Mouse (Mus musculus) midbrain, embryonic 13.5 days (tissue): ENCODE data around the gene Apba2. TPM values are rescaled to one million over a fixed set of nuclear protein-coding genes. Genes with fewer than 3 reads are reported as not detected.

Experiments
- ATAC-seq: fragments of 200-750 bp; cut with Nextera tagmentation; 2 replicates; pipeline ENCODE4 v1.8.0; 2017; ENCODE audit warnings: mild to moderate bottlenecking, moderate TSS enrichment, moderate library complexity
- H3K27ac ChIP-seq: fragments of 300-500 bp; sonication (generic); 2 replicates; pipeline ENCODE4 v1.5.1; 2015; ENCODE audit warnings: inconsistent platforms, mild to moderate bottlenecking, moderate library complexity
- H3K27me3 ChIP-seq: fragments of 300-500 bp; sonication (generic); 2 replicates; pipeline ENCODE4 v1.6.1; 2015; ENCODE audit warnings: mild to moderate bottlenecking, inconsistent platforms
- H3K36me3 ChIP-seq: fragments of 300-500 bp; sonication (generic); 2 replicates; pipeline ENCODE4 v1.6.1; 2015; ENCODE audit warnings: mild to moderate bottlenecking, inconsistent platforms
- H3K4me1 ChIP-seq: fragments of 300-500 bp; sonication (generic); replicated peaks from 2 replicates; pipeline ENCODE4 v1.6.1; 2015; ENCODE audit warnings: inconsistent platforms
- H3K4me2 ChIP-seq: fragments of 300-500 bp; sonication (generic); replicated peaks from 2 replicates; pipeline ENCODE4 v1.6.1; 2015; ENCODE audit warnings: moderate library complexity, mild to moderate bottlenecking, inconsistent platforms
- H3K4me3 ChIP-seq: fragments of 300-500 bp; sonication (generic); replicated peaks from 2 replicates; pipeline ENCODE4 v1.5.1; 2015; ENCODE audit warnings: mild to moderate bottlenecking, inconsistent platforms
- H3K9ac ChIP-seq: fragments of 300-500 bp; sonication (generic); replicated peaks from 2 replicates; pipeline ENCODE4 v1.6.1; 2015; ENCODE audit warnings: mild to moderate bottlenecking, inconsistent platforms
- H3K9me3 ChIP-seq: fragments of 300-500 bp; sonication (generic); 2 replicates; pipeline ENCODE4 v1.6.1; 2016; ENCODE audit warnings: mild to moderate bottlenecking, inconsistent platforms
- WGBS: fragments of 180-500 bp; shearing (Covaris S2); methylation state at CpG from one replicate; pipeline ENCODE4 v1.1.7; 2015; 5-methylcytosine and 5-hydroxymethylcytosine counted together
- polyA plus RNA-seq: library from polyadenylated mRNA; unstranded; fragments of >200 nt; fragmentation: Nextera tagmentation; extraction: Ambion mirVana; gene quantifications from 2 replicates; pipeline ENCODE4 v1.2.1, GENCODE M21; 2015

The Apba2 gene
- polyA plus RNA-seq, 1 experiment from 2014 or later: 161 TPM

DNA sequence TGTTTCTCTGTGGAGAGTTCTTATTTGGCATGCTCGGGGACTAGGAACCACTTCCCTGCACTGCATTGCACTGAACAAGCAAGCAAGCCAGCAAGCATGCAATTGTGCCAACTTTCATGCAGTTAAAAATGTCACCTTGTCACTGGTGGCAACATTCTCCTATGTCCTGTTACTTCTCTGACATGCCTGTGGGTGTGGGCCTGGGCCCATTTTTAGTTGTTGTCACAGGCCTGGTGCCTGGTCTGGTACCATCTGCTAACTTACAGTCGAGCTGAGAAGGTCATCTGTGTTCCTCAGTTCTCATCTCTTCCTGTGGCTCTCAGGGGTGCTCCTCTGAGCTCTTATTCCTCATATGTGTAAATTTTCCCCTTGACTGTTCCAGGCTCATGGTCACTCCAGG, 33.8 kb downstream of the Apba2 start:
- Histone ChIP-seq H3K27me3 (no peaks in the 10 kb centered on the region), H3K4me3 (no peak overlapping the region), H3K9ac (no peak overlapping the region), H3K4me2 (no peak overlapping the region), H3K27ac (no peak overlapping the region), H3K9me3 (no peaks in the 10 kb centered on the region), H3K36me3 (0 out of 2 replicates have a peak, but pooled peaks cover 5% of the 10 kb centered on the region), H3K4me1 (peaks cover 40% of the 10 kb centered on the region)
- no peak for ATAC-seq
- WGBS: 87% methylated on average over 2 of the region's 2 CpGs

DNA sequence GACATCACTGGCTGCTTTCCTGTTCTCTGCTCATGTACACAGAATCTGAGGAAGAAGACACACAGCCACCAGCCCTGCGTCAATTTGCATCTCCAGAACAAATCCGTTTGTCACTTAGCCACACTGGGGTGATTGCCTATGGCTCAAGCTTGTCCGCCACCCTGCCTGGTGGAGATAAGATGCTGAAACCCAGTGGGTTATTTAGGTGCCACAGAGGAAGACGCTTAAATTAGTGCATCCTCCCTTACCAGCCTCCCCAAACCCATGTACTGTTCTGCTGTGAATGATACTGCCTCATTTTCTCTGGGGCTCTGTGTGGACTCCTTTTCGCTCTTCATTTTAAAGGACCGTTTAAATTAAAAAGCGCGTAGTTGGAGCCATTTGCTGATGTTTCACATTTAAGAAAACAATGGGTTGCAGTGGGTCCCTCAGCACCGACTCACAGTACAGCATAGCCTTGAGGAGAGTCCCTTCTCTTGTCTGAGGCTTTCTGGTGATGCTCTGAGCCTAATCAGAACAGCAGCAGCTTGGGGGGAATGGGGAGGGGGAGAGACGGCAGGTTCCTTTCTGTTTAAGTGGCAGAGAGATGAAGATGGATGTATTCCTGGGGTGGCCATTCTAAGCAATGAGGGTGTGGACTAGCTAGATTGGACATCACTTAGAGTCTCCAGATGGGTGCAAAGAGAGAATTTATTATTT, 38.1 kb downstream of the Apba2 start:
- no peak overlapping the region; the same call in 1 of the 2 replicates for H3K9ac ChIP-seq
- H3K27ac ChIP-seq: peak overlapping the region; percentile 85
- H3K4me2 ChIP-seq: peak overlapping the region; percentile 20; the same call in 1 of the 2 replicates
- 46% methylated on average over 10 of the region's 10 CpGs for WGBS
- no peaks in the 10 kb centered on the region for H3K9me3 ChIP-seq
- H3K36me3 ChIP-seq: 0 out of 2 replicates have a peak, but pooled peaks cover 3% of the 10 kb centered on the region
- H3K4me3 ChIP-seq: no peak overlapping the region
- peak; percentile 90 for ATAC-seq
- peaks cover 32% of the 10 kb centered on the region for H3K4me1 ChIP-seq
- H3K27me3 ChIP-seq: no peaks in the 10 kb centered on the region

DNA sequence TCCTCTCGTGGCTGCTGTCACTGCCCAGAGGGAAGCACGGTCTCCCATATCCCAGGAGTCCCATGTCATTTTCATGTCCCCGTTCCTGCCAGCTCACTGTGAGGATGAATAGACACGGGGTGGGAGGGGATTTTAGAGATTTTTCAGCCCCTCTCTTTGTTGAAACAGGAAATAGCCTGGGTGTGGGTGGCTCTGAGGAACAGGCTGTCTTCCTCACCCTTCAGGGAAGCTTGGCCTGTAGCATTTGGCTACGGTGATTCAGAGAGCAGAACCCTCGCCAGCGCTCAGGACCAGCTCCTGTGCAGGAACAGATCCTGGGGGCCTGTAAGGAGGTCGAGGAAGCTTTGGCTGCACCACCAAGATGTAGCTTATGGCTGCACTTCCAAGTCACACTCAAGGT, 45.3 kb downstream of the Apba2 start:
- no peak overlapping the region for H3K27ac ChIP-seq
- no peaks in the 10 kb centered on the region for H3K36me3 ChIP-seq
- no peak overlapping the region for H3K4me3 ChIP-seq
- H3K9ac ChIP-seq: no peak overlapping the region
- H3K9me3 ChIP-seq: no peaks in the 10 kb centered on the region
- peaks cover 16% of the 10 kb centered on the region for H3K4me1 ChIP-seq
- no peak for ATAC-seq
- WGBS: 88% methylated on average over 8 of the region's 8 CpGs
- H3K27me3 ChIP-seq: no peaks in the 10 kb centered on the region
- no peak overlapping the region for H3K4me2 ChIP-seq

DNA sequence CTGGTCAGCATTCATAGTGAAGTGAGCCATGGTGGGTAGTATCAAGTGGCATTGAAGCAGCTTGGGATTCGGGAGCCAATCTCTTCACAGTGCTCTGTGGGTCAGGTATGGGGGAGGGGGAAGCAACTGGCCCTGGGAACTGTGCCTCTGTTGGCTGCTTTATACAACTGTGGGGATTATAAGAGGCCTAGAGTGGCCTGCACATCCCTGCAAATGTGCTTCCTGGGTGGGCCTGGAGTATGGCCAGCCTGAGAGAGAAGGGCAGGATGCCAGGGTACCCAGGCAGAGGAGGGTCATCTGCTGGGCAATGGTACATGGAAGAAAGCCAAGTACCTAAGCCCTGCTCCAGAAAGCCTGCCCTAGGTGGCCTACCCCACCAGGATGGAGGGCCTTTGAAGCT, 49.4 kb downstream of the Apba2 start:
- Histone ChIP-seq H3K4me2 (no peak overlapping the region), H3K27ac (no peak overlapping the region), H3K27me3 (no peaks in the 10 kb centered on the region), H3K4me3 (no peak overlapping the region), H3K4me1 (peaks cover 16% of the 10 kb centered on the region), H3K36me3 (peaks cover 20% of the 10 kb centered on the region), H3K9ac (no peak overlapping the region), H3K9me3 (no peaks in the 10 kb centered on the region)
- ATAC-seq: peak; percentile 35
- 59% methylated on average over 1 of the region's 1 CpGs for WGBS

DNA sequence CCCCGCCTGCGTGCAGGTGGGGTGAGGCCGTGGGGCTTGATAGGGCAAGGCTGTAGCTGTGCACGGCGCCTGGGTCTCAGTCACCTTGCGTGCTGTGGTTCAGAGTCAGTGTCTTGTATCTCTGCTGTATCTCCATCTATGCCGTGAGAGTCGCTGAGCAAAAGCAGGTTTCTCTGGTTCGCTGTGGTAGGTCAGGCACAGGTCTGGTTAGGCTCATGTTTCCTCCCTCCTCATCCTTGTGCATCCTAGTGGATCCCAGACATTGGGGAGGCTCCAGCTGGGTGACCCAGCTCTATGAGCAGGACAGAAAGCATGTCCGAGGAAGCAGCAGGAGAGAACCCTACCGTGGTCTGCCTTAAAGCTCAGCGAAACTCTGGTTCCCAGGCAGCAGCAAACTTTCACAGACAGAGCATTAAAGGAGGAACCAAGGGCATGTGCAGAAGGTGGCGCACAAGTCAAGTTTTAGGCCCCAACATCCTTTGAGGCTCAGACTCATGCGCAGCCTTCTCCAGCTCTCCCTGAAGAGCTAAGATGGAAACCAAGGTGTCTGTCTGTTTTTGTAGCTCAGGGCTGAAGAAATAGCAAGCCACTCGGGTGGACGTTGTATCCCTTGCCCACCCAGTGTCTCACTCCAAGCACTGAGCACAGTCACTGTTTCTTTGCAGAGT, 51.2 kb downstream of the Apba2 start:
- no peak for ATAC-seq
- no peak overlapping the region for H3K4me3 ChIP-seq
- no peaks in the 10 kb centered on the region for H3K9me3 ChIP-seq

DNA sequence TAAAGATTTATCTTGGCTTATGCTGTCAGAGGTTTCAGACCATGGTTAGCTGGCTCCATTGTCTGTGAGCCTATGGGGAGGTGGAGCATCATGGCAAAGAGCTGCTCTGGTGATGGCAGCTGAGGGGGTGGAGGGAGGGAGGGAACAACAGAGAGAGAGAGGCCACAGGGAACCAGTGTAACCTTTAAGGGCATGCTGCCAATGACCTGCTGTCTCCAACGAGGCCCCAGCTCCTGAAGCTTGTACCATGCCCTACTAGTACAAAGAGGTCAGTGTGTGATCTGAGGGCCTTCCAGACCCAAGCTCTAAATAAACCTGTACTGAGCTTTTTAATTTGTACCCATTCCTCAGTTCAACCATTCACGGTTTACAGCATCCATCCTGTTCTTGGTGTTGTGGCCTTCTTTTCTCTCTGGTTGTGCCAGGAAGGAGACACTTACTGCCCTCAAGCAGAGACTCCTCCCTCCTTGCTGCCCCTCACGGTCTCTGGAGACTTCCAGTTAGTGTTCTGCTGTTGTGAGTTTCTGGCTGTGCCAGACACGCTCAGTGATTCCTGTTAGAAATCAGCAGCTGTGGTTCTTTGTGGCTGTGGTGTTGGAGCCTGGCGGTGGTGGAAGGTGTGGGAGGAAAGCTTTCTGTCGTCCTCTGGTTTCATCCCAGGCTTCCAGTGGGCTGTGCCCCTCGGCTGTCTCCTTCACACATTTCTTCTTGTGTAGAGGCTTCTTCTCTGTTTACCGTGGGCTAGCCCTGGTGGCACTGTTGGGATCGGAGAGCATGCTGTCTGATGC, 60.4 kb downstream of the Apba2 start:
- no peak overlapping the region for H3K4me3 ChIP-seq
- ATAC-seq: no peak
- H3K9ac ChIP-seq: no peak overlapping the region
- no peak overlapping the region for H3K4me2 ChIP-seq
- H3K36me3 ChIP-seq: peaks cover 10% of the 10 kb centered on the region
- H3K27me3 ChIP-seq: no peaks in the 10 kb centered on the region
- no peaks in the 10 kb centered on the region for H3K9me3 ChIP-seq
- peaks cover 40% of the 10 kb centered on the region for H3K4me1 ChIP-seq
- H3K27ac ChIP-seq: no peak overlapping the region
- WGBS: 69% methylated on average over 9 of the region's 9 CpGs

More for the DNA sequence above, 51.2 kb downstream of the Apba2 start:
- no peak overlapping the region for H3K4me2 ChIP-seq
- H3K27ac ChIP-seq: no peak overlapping the region
- WGBS: 89% methylated on average over 11 of the region's 16 CpGs
- H3K27me3 ChIP-seq: no peaks in the 10 kb centered on the region
- H3K9ac ChIP-seq: no peak overlapping the region
- peaks cover 14% of the 10 kb centered on the region for H3K4me1 ChIP-seq
- H3K36me3 ChIP-seq: peaks cover 20% of the 10 kb centered on the region

DNA sequence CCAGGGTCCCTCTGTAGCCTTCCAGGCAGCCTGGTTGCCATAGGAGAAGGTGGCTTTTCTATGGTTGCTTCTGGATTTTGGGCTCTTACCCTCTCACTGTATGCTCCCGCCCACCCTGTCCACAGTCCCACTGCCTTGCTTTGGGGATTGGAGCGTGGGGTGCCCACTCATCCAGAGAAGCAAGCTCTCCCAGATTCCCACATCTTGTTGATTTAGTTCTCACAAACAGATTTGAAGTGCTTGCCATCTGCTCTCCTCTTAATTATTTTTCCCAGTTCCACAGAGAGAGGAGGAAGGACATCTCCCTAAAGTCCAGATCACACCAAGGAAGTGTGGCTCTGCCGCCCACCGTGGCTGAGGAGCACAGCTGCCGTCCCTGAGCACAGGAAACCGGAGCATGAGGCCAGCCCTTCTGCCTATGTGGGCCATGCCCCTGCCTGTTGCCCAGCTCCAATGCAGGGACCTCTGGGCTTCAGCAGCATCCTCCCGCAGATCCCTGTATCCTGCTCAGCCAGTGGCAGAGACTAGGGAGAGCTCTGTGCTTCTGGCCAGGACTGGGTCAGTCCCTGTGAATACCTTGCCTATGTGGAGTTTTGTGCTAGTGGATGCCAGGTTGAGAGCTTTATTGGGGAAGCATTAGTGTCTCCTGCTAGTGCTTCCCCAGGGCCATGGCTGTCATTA, 63.5 kb downstream of the Apba2 start:
- 0 out of 2 replicates have a peak overlapping the region, but pooled peaks have one; percentile 45 for H3K27ac ChIP-seq
- H3K4me1 ChIP-seq: peaks cover 60% of the 10 kb centered on the region
- no peak overlapping the region for H3K4me2 ChIP-seq
- peaks cover under 1% of the 10 kb centered on the region; the same call in 1 of the 2 replicates for H3K36me3 ChIP-seq
- no peak; the same call in 1 of the 2 replicates for ATAC-seq
- H3K9ac ChIP-seq: 0 out of 2 replicates have a peak overlapping the region, but pooled peaks have one; percentile 28
- no peaks in the 10 kb centered on the region for H3K27me3 ChIP-seq
- WGBS: 68% methylated on average over 7 of the region's 7 CpGs
- H3K9me3 ChIP-seq: no peaks in the 10 kb centered on the region
- no peak overlapping the region for H3K4me3 ChIP-seq

DNA sequence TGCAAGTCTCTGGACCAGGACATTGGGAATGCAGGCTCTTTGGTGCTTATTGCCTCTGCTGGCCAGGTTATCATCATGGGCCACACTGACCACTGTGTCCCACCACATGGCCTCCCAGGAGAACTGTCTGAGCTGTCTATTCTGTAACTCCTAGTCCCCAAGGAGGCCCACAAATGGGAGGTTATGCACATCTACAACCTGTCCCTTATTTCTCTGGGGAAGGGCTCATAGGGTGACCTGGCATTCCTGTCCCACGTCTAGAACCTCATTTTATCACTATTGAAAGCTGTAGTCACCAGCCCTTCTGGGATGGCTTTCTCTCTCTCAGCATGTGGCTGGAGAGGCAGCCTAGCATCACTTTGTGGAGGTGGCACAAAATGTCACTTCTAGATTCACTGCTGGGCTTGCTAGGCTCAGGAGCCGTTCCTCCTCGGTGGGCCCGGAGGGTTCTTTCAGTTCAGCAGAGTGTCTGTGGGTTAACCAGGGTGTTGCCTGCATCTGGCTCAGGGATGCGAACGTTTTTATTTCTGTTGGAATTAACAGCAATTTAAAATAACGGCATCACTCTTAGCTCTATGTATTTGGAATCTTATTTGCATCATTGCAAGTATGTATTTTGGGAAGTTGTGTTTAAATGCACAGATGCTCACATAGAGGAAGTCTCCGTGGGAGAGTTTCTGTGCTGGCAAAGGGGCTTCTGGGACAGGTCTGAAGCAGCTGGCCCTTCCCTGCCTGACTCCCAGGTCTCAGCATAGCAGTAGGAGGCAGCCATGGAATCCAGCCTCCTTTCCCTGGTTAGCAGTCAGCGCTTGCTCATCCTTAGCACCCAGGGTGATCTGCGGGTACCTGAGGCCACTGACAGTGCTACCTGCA, 65.1 kb downstream of the Apba2 start:
- Histone ChIP-seq H3K27me3 (no peaks in the 10 kb centered on the region), H3K4me2 (no peak overlapping the region), H3K9ac (no peak overlapping the region), H3K36me3 (peaks cover 3% of the 10 kb centered on the region), H3K4me1 (peaks cover 56% of the 10 kb centered on the region), H3K4me3 (no peak overlapping the region), H3K9me3 (no peaks in the 10 kb centered on the region), H3K27ac (no peak overlapping the region)
- ATAC-seq: no peak
- 83% methylated on average over 10 of the region's 10 CpGs for WGBS

DNA sequence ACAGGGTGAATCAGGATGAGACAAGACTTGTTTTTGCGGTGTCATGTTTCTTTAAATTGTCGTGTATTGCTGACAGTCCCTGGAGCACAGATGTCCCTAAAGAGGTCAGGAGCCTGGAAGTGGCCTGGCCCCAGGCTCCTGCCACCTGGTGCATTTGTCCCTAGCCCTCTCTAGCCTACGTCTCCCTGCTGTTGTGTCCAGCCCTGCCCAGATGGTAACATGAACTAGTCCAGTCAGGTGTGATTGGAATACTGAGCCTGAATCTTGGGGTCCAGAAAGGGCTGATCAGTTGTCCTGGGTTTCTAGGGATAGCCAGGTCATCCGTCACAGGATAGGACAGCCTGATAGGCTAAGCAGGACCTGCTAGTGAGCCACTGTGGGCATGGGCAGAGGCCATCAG, 67.2 kb downstream of the Apba2 start:
- Histone ChIP-seq H3K9me3 (no peaks in the 10 kb centered on the region), H3K4me1 (peaks cover 51% of the 10 kb centered on the region), H3K9ac (no peak overlapping the region; the same call in 1 of the 2 replicates), H3K36me3 (peaks cover 3% of the 10 kb centered on the region), H3K4me3 (no peak overlapping the region), H3K27me3 (no peaks in the 10 kb centered on the region), H3K27ac (no peak overlapping the region), H3K4me2 (no peak overlapping the region)
- ATAC-seq: no peak
- WGBS: 61% methylated on average over 4 of the region's 4 CpGs

DNA sequence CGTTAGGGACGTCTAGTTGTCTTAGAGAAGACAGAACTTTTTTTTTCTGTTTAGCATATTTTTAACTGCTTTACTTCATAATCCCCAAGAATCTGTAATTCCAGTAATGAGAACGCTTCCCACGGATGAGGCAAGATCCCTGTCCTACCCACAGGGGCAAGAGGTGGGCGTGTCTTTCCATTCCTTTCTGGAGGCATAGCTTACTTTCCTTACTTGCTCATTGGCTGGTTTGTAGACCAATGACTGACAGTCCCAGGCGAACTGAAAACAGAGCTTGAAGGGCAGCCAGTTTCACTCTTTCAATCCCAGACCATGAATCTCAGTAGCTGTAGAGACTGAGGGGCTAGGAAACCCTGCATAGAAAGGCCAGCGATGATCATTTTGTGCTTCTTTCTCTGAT, 68.2 kb downstream of the Apba2 start:
- 51% methylated on average over 7 of the region's 7 CpGs for WGBS

DNA sequence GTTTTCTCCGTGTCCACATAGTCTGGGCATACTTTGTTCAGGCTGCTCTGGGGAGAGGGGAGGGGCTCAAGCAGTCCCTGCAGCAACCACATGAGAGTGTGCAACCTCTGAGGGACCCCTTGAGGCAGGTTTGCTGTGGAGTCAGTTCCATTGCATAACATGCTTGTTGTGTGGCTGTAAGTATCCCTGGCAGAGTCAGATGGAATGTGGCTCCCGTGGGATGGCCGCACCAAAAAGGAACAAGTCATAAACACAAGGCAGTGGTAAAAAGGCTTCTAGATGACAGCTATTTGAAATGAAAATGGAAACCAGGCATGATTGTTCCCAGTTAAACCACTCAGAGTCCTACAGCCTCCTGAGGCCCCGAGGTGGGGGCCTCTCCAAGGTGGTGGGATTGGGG, 69.4 kb downstream of the Apba2 start:
- Histone ChIP-seq H3K9ac (no peak overlapping the region), H3K4me3 (no peak overlapping the region), H3K36me3 (peaks cover 3% of the 10 kb centered on the region), H3K27me3 (no peaks in the 10 kb centered on the region), H3K4me1 (peaks cover 34% of the 10 kb centered on the region), H3K4me2 (no peak overlapping the region), H3K9me3 (no peaks in the 10 kb centered on the region), H3K27ac (no peak overlapping the region)
- no peak for ATAC-seq
- WGBS: 89% methylated on average over 4 of the region's 4 CpGs

More for the DNA sequence above, 68.2 kb downstream of the Apba2 start:
- Histone ChIP-seq H3K27me3 (no peaks in the 10 kb centered on the region), H3K36me3 (peaks cover 3% of the 10 kb centered on the region), H3K27ac (no peak overlapping the region), H3K9ac (no peak overlapping the region), H3K4me1 (peaks cover 47% of the 10 kb centered on the region), H3K4me3 (no peak overlapping the region), H3K4me2 (no peak overlapping the region), H3K9me3 (no peaks in the 10 kb centered on the region)
- no peak for ATAC-seq
